Mouse (Mus musculus): Measurements from ENCODE around the gene Prg3. TPM values are rescaled to one million over a fixed set of nuclear protein-coding genes. Genes with fewer than 3 reads are reported as not detected.

Gene Prg3
- total and polyA plus RNA-seq, 2 experiments from 2014 or later: not detected

DNA sequence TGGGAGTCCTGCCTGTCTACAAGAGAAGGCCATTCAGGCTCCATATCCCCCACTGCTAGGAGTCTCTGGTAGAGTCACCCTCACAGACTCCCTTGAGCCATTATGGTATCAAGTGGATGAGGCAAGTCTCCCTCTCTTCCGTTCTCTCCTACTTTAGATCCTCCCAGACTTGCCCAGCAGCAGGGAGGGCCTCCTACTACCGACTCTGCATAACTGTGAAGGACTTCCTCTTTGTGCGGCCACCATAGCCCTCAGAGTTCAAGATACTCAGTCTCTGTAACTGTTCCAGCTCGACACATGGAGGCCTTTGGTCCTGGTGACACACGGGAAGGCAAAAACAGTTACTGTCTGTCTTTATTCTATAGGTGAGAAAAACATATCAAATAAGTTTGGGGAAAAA lies 39.3 kb downstream of the Prg3 start:
- no peak for TF ChIP-seq CTCF (IDR thresholded peaks at IDR 0.05)
- Histone ChIP-seq H3K4me3 (ENCODE audit: low read depth, low read length) (no peak overlapping the region), H3K9me3 (ENCODE audit: low read length) (no peaks in the 10 kb centered on the region), H3K27ac (ENCODE audit: low read depth, low read length) (no peak overlapping the region), H3K4me2 (ENCODE audit: low read depth, low read length, poor library complexity, severe bottlenecking) (no peak overlapping the region), H3K4me1 (ENCODE audit: insufficient read depth, low read length) (no peaks in the 10 kb centered on the region), H3K36me3 (ENCODE audit: insufficient read depth, low read length) (no peaks in the 10 kb centered on the region), H3K27me3 (ENCODE audit: insufficient read depth, low read length) (no peaks in the 10 kb centered on the region), H3K9ac (replicated peaks; ENCODE audit: low read length, poor library complexity, severe bottlenecking) (no peak overlapping the region)
- 79% methylated on average over 5 of the region's 5 CpGs for WGBS
- no peak for DNase-seq (ENCODE audit: low spot score)
- ATAC-seq (ENCODE audit: low FRiP score): no peak

DNA sequence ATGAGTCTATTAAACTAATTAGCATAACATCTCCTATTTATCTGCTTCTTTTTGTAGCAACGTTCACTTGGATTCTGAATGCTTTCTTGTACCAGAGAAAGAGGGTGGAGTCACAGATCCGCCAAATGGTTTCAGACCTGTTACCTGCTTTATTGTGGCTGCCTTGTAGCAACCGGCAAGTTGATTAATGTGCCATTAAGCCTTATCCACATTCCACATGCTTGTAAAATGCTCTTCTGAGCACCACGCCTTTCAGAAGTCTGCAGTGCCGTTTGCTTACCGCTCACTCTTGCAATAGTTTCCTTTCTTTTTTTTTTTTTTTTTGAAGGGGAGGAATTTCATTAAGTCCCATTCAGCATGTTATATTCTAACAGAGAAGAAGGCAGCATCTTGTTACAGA lies 41.9 kb downstream of the Prg3 start:
- ATAC-seq (ENCODE audit: low FRiP score) (no peak), DNase-seq (ENCODE audit: low spot score) (no peak)
- WGBS: 63% methylated on average over 6 of the region's 6 CpGs

DNA sequence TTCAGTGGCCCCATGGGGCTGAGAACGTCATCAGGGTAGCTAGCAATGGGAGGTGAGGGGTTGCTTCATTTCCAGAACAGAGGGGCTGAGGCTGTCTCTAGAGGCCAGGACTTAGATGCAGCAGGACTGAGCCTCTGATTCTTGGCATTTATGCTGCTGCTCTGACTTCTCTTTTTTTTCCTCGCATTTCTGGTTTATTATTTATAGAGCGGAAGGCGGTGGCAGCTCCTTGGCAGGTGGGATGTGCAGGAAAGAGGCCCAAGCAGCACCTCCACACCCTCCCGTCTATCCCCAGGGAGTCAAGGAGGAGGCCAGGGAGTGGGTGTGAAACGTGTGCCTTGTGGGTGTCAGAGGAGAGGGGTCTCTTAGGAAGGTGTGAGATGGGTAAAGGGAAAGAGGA lies 43.0 kb downstream of the Prg3 start:
- 68% methylated on average over 6 of the region's 6 CpGs for WGBS
- Histone ChIP-seq H3K27me3 (ENCODE audit: insufficient read depth, low read length) (no peaks in the 10 kb centered on the region), H3K27ac (ENCODE audit: low read depth, low read length) (no peak overlapping the region), H3K9ac (replicated peaks; ENCODE audit: low read length, poor library complexity, severe bottlenecking) (no peak overlapping the region), H3K9me3 (ENCODE audit: low read length) (no peaks in the 10 kb centered on the region), H3K4me1 (ENCODE audit: insufficient read depth, low read length) (no peaks in the 10 kb centered on the region), H3K36me3 (ENCODE audit: insufficient read depth, low read length) (no peaks in the 10 kb centered on the region), H3K4me2 (ENCODE audit: low read depth, low read length, poor library complexity, severe bottlenecking) (no peak overlapping the region), H3K4me3 (ENCODE audit: low read depth, low read length) (no peak overlapping the region)
- TF ChIP-seq CTCF (IDR thresholded peaks at IDR 0.05): no peak
- ATAC-seq (ENCODE audit: low FRiP score): no peak
- no peak for DNase-seq (ENCODE audit: low spot score)

More for the DNA sequence above, 41.9 kb downstream of the Prg3 start:
- Histone ChIP-seq H3K4me3 (ENCODE audit: low read depth, low read length) (no peak overlapping the region), H3K27me3 (ENCODE audit: insufficient read depth, low read length) (no peaks in the 10 kb centered on the region), H3K4me2 (ENCODE audit: low read depth, low read length, poor library complexity, severe bottlenecking) (no peak overlapping the region), H3K27ac (ENCODE audit: low read depth, low read length) (no peak overlapping the region), H3K36me3 (ENCODE audit: insufficient read depth, low read length) (no peaks in the 10 kb centered on the region), H3K4me1 (ENCODE audit: insufficient read depth, low read length) (no peaks in the 10 kb centered on the region), H3K9me3 (ENCODE audit: low read length) (no peaks in the 10 kb centered on the region), H3K9ac (replicated peaks; ENCODE audit: low read length, poor library complexity, severe bottlenecking) (no peak overlapping the region)
- no peak for TF ChIP-seq CTCF (IDR thresholded peaks at IDR 0.05)

GRCm38 (mm10) chr2:85033121-85033520 lies 45.1 kb downstream of the Prg3 start:
- ATAC-seq (ENCODE audit: low FRiP score): no peak
- no peak for TF ChIP-seq CTCF (IDR thresholded peaks at IDR 0.05)

DNA sequence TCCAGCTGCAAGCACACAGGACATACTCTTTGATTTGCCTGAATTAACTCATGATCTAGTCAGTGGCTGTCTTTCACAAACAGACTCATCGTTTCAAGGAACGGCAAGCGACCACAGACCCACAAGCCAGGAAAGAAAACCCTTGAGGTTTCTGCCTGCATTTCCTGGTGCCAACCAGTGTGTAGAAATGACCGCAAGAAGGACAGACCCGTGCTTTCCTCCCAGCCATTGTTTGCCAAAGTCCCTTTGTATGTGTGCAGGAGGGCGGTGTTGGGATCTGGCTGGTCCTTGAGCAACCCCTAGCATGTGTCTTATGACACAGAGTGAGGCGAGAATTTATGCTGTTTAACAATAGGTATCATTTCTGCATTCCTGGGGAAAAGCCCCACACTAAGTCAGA lies 46.2 kb downstream of the Prg3 start:
- TF ChIP-seq CTCF (IDR thresholded peaks at IDR 0.05): no peak
- H3K27me3 ChIP-seq (ENCODE audit: insufficient read depth, low read length): no peaks in the 10 kb centered on the region
- DNase-seq (ENCODE audit: low spot score) (no peak), ATAC-seq (ENCODE audit: low FRiP score) (no peak)
- no peak overlapping the region for H3K4me3 ChIP-seq (ENCODE audit: low read depth, low read length)
- H3K4me1 ChIP-seq (ENCODE audit: insufficient read depth, low read length): peaks cover 4% of the 10 kb centered on the region; the same call in 1 of the 2 replicates
- 88% methylated on average over 7 of the region's 7 CpGs for WGBS
- no peak overlapping the region for H3K9ac ChIP-seq (replicated peaks; ENCODE audit: low read length, poor library complexity, severe bottlenecking)
- H3K9me3 ChIP-seq (ENCODE audit: low read length): no peaks in the 10 kb centered on the region
- no peaks in the 10 kb centered on the region for H3K36me3 ChIP-seq (ENCODE audit: insufficient read depth, low read length)
- no peak overlapping the region for H3K27ac ChIP-seq (ENCODE audit: low read depth, low read length)
- no peak overlapping the region for H3K4me2 ChIP-seq (ENCODE audit: low read depth, low read length, poor library complexity, severe bottlenecking)

More at GRCm38 (mm10) chr2:85033121-85033520, 45.1 kb downstream of the Prg3 start:
- no peak overlapping the region for H3K9ac ChIP-seq (replicated peaks; ENCODE audit: low read length, poor library complexity, severe bottlenecking)
- DNase-seq (ENCODE audit: low spot score): no peak
- H3K36me3 ChIP-seq (ENCODE audit: insufficient read depth, low read length): no peaks in the 10 kb centered on the region
- H3K27ac ChIP-seq (ENCODE audit: low read depth, low read length): no peak overlapping the region
- peaks cover 2% of the 10 kb centered on the region; the same call in 1 of the 2 replicates for H3K4me1 ChIP-seq (ENCODE audit: insufficient read depth, low read length)
- H3K4me2 ChIP-seq (ENCODE audit: low read depth, low read length, poor library complexity, severe bottlenecking): no peak overlapping the region
- no peaks in the 10 kb centered on the region for H3K27me3 ChIP-seq (ENCODE audit: insufficient read depth, low read length)
- H3K4me3 ChIP-seq (ENCODE audit: low read depth, low read length): no peak overlapping the region
- H3K9me3 ChIP-seq (ENCODE audit: low read length): no peaks in the 10 kb centered on the region
- 85% methylated on average over 2 of the region's 2 CpGs for WGBS

DNA sequence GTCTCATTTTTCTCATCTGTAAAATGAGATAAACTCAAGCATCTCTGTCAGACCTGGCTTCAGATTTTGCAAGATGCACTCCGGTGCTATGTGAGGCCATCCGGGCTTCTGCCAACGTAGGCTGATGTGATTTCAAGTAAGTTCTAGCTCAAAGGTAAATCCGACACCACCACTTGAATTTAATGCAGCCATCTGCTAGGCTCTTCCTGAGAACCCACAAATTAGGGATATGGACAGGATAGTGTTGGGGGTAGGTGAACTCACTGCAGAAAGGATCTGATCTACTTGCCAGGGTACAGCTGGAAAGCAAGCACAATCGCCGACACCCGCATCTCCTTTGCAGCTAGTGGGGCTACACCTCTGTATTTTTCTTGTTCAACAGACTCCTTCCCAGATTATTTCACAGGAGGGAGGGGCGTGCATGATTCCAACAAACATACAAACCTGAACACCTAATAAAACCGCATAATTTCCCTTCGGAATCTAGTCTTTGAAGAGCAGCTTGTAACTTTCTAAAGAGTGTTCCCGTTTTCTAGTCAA lies 48.6 kb downstream of the Prg3 start:
- ATAC-seq (ENCODE audit: low FRiP score): peak; percentile 39
- no peak for DNase-seq (ENCODE audit: low spot score)
- 9% methylated on average over 11 of the region's 11 CpGs for whole genome bisulfite sequencing
- Histone ChIP-seq H3K27ac (ENCODE audit: low read depth, low read length) (peak overlapping the region; percentile 72; the same call in 1 of the 2 replicates), H3K4me3 (ENCODE audit: low read depth, low read length) (peak overlapping the region; percentile 49), H3K4me1 (ENCODE audit: insufficient read depth, low read length) (peaks cover 4% of the 10 kb centered on the region; the same call in 1 of the 2 replicates), H3K4me2 (ENCODE audit: low read depth, low read length, poor library complexity, severe bottlenecking) (peak overlapping the region; percentile 57), H3K9me3 (ENCODE audit: low read length) (no peaks in the 10 kb centered on the region), H3K36me3 (ENCODE audit: insufficient read depth, low read length) (peaks cover 19% of the 10 kb centered on the region), H3K9ac (replicated peaks; ENCODE audit: low read length, poor library complexity, severe bottlenecking) (peak overlapping the region; percentile 77), H3K27me3 (ENCODE audit: insufficient read depth, low read length) (no peaks in the 10 kb centered on the region)
- TF ChIP-seq CTCF (IDR thresholded peaks at IDR 0.05): no peak

All from midbrain, postnatal 0 days (tissue).